Mouse (Mus musculus): Measurements from ENCODE around the gene Ripor2.

- TF ChIP-seq CTCF (IDR thresholded peaks at IDR 0.05; ENCODE audit: borderline replicate concordance, insufficient read depth, low read depth, low read length) (no peak), POLR2A (IDR thresholded peaks at IDR 0.05; ENCODE audit: borderline replicate concordance, insufficient read depth, low read length) (no peak)
Observed at GRCm38 (mm10) chr13:24575126-24575525, 6.9 kb upstream of the Ripor2 start.

All from cerebellum, adult 2 months (tissue).